Mouse (Mus musculus) 416B (cell line): ENCODE measurements around the gene Mei1.

ENCODE experiments used
- DNase-seq: peaks from one replicate; pipeline ENCODE4 v3.0.0; 2011; ENCODE audit warnings: low read depth

The Mei1 gene

DNA sequence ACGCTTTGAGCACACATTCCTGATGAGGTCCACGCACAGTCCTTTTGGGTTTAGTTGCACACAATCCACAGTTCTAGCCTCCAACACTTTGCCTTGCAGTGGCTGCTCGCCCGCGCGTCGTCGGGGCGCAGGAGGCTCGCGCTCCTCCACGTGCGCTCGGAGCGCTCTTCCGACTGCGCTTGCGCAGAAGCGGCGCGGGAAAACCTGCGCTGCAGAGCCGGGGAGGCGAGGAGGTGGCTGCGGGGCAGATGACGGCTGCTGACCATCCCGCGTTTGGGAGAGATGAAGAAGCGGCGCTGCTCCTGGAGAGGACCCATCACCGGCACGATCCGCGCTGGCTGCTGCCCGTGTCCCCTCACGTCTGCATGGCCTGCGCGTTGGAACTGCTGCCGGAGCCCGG lies at the start of gene Mei1:
TSS of gene Mei1 (plus strand) at position 99 of the 400 bp plus-strand sequence.
- DNase-seq = no peak

DNA sequence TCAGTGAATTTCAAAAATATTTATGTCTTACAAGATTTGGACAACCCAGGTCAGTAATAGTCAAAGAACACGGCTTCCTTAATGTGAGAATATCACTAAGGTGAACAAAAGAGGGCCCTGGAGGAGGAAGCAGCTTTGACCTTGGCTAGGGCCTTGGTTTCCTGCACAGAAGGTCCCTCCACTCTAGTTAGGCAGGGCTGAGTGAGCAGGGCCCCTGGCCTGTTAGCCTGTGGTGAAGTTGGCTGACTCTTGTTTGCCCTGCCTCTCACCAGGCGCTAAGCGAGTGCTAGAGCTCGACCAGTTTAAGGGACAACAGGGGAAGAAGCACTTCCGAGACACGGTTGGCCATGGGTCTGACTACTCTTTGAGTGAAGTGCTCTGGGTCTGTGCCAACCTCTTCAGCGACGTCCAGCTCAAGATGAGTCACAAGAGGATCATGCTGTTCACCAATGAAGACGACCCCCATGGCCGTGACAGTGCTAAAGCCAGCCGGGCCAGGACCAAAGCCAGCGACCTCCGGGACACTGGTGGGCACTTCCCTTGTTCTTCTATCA lies 47.2 kb upstream of the Mei1 start:
- DNase-seq = peak; percentile 99

DNA sequence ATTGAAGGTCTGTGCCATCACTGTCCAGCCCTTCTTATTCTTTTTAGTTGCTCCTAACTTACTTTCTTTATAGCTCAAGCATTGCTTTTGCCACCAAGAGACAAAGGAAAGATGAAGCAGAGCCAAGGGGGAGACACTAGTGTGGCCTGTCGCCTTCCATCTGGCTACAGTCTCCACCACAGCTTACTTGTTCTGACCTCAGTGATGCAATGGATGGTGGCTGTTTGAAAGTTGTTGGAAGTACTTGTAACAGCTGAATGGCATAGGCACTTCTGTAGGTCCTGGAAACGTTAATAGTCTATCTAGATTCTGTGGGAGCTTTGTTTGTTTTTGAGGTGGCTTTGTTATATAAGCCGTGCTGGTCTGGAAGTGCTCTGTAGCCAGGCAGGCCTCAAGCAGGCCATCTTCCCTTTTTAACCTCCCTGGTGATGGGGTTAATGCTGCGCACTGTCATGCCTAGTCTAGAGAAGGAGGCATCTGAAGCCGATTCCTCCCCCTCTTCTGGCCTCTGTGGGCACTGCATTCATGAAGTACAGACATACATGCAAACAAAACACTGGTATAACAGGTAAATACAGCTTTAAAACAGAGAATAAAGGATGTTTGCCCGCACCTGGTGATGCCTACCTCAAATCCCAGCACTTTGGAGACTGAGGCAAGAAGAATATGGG lies 45.7 kb upstream of the Mei1 start:
- peak; percentile 52 for DNase-seq

DNA sequence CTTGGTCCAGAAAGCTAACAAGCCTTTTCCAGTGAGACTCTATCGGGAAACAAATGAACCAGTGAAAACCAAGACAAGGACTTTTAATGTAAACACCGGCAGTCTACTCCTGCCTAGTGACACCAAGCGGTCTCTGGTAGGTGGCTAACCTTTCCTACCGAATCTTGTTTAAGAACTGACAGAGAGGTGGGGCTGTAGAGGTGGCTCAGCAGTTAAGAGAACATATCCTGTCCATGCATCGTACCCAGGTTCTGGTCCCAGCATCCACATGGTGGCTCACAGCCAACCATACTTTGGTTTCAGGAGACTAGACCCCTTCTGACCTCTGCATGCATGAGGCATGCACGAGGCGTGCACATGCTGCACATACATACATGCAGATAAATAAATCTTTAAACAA lies 42.5 kb upstream of the Mei1 start:
- no peak for DNase-seq

DNA sequence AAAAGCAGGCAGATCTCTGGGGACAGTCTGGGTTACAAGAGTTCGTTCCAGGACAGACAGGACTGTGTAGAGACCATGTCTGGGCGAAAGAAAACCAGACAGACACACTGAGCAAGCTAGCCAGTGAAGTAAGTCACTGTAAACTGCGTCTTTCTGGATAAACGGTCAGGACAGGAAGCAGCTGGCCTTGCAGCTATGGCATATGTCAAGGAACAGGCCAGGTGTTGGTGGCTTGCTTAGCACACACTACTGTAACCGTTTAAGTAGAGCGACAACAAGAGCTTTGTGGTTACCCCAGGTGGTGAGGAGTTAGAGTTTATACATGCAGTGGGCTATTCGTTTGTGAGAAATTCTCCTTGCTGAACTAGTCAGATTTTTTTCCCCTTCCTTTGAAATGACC lies 42.1 kb upstream of the Mei1 start:
- DNase-seq = no peak

DNA sequence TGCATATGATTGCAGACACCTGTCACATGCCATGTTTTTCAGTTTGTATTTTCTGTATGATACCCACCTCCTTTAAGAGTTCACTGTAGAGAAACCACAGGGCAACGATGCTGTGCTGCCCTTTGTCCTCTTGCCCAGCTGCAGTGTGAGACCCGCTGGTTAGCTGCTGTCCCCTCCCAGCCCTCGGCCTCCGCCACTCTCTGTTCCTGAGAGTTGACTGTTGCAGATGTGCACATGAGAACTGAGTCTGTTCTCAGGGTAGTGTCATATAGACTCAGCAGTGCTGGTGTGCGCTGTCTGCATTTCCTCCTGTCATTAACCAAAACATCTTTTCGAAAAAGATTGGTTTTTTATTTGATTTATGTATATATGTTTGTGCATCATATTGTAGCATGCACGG lies 37.4 kb upstream of the Mei1 start:
- DNase-seq = no peak

DNA sequence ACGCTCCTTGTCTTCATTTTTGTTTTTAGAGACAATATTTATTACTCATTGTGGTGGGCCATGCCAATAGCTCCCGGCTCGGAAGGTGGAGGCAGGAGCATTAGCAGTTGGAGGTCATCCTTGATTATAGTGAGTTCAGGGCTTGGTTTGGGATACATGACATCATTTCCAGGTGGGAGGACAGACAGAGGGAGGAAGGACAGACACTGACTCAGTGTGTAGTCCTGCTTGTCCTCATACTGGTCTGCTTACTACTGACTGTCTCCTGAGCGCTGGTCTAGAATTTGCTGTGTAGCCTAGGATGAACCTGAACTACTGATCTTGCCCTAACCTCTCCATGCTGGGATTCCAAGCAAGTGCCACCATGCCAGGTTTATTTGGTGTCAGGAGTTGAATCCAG lies 36.0 kb upstream of the Mei1 start, which contains the start of gene Desi1:
TSS of gene Desi1 (minus strand) at position 101 of the 400 bp plus-strand sequence.
- DNase-seq = no peak

DNA sequence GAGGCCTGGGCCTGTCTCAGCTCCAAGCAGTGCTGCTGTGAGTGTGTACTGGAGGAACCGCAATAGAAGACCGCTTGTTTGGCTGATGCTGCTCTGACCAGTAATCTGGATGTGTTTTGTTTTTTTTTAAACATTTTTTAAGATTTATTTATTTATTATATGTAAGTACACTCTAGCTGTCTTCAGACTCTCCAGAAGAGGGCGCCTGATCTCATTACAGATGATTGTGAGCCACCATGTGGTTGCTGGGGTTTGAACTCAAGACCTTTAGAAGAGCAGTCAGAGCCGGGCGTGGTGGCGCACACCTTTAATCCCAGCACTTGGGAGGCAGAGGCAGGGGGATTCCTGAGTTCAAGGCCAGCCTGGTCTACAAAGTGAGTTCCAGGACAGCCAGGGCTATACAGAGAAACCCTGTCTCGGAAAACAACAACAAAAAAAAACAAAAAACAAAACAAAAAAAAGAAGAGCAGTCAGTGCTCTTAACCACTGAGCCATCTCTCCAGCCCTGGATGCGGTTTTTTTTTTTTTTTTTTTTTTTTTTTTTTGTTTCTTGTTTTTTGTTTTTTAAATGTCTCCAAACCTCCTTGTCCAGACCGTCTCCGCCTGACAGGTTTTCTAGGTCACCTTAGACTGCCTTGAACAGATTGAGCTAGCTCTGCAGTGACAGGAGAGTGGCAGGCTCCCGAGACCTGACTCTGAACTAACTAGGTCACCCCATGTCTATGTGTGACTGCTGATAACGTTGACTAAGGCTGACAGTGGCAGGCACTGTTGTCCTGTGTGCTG lies 33.7 kb upstream of the Mei1 start:
- peak; percentile 78 for DNase-seq

DNA sequence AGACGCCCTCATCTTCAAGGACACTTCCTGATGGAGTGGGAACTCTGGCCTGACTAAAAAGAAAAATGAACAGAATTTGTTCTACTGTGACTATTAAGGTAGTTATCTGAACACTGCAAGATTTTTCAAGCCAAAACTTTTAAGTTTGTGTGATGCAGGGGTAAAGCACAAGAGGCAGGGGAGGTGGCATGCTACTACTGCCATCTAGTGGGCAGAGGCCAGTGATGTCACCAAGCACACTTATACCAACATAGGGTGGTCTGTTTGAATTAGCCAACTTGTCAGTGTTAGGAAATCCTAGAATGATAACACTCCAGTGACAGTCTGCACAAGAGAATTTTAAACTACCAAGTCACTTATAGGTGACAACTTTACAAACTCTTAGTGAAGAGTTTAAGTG lies 29.1 kb upstream of the Mei1 start:
- peak; percentile 81 for DNase-seq

DNA sequence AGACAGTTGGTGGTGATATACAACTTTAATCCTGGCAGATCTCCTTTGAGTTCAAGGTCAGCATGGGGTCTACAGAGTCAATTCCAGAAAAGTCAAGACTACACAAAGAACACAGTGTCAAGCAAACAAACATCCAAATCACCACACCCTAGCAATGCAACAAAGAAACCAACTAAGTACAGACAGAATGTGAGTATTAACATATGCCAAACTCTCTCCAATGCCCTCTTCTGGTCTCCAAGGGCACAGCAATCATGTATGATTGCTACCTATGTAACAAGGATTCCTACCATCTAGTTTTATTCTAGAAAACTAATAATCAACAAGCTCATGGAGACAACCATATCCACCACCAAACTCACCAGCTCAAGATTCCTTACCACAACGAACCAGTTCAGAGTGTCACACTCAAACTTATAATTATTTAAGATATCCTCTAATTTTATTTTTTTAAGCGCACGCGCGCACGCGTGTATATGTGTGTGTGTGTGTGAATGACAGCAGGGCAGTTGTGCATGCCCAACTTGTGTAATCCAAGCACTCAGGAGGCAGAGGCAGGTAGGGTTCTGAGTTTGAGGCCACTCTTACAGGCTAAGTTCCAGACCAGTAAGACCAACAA lies 25.5 kb upstream of the Mei1 start:
- peak; percentile 76 for DNase-seq

DNA sequence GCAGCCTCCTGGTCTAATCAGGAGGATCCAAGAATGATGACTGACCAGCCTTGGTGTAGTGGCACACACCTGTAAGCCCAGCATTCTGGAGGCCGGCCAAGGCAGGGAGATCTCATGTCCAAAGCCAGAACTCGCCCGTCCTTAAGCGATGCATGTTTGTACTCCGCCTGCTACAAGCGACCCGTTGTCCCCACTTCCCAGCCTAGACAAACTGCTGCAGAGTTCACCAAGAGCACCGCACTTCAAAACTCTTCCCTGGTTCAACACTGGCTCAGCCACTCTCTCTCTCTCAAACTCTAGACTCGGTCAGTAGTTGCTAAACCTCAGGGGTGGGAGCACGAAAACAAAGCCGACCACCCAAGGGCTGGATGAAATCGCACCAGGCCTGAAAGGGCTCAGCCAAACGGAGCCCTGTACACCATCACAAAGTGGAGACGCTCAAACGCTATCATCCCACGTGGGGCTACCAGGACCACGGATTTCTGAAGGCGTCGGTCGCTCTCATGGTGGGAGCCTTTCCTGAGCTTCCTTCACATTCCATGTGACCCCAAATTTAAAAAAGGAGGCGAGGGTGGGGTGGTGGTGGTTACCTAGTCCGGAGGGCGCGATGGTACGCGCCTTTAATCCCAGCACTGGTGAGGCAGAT lies 23.4 kb upstream of the Mei1 start:
- DNase-seq = peak; percentile 51

DNA sequence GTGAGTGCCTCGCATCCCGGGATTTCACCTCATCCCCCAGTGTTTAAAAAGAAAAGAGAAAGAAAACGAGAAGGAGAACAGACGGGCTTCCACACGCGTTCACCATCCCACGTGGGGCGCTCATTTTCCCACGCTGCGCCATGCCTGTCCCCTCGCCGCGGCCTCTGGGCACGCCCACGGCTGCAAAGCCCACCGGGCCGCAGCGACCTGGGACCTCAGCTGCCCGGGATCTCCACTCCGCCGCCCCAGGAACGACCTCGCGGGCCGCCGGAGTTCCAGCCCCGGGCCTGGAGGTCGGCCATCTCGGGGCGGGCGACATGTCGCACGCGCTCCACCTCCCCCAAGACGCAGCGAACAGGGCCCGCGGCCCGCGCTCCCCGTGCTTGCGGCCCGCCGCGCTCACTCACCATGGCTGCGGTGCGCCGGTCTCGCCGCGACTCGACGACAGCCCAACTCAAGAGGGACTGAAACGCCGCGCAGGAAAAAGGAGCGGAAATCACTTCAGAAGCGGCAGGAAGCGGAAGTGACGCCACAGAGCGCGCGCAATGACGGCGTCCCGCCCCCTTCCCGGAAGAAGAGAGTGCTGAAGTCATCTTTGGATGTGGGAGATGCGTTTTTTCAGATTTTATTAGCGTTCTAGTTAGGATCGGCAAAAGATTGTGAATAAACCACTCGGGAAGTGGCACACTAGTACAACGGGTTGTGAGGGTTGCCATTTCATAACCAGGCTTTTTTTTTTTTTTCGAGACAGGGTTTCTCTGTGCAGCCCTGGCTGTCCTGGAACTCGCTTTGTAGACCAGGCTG lies 22.5 kb upstream of the Mei1 start, which contains the start of gene Snu13:
TSS of gene Snu13 (minus strand) at position 519 of the 804 bp plus-strand sequence.
- DNase-seq = peak; percentile 90

DNA sequence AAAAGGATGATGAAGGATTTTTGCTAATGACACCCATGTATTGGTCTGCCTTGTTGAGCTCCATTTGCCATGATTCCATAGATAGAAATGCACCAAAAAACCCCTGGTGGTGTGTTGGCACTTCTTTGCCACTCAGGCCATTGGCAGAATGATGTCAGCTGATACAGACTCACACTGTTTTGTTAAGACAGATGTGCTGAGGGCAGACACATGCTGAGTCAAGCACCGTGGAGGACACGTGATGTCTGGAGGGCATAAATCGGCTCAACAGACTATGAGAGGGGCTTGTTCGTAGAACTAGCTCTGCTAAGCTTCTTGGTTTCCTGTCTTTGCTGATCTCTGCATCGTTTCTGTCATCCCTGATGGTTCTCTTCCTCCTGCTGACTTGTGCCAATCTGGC lies 17.3 kb upstream of the Mei1 start:
- no peak for DNase-seq

DNA sequence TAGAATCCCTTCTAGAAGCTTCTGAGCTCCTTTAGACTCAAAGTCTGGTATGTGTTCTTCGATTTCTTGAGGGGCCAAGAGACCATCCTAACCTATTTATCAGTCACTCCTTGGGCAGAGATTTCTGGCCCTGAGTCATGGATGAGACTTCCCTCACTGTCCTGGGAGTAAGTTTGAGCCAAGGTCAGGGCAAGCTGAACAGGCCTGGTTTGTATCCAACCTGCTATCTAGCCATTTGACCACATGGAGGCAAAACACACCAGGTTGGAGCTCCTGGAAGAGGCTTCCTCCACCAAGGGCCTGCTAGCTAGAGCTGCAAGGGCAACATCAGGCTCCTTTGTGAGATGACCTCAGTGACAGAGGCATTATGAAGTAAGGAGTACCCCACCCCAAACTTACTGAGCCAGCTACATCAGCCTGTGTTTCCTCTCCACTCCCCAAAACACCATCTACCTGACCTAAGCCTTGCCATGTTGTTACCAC lies 11.0 kb upstream of the Mei1 start, which contains the start of gene 4930407I10Rik:
TSS of gene 4930407I10Rik (plus strand) at position 433 of the 483 bp plus-strand sequence.
- DNase-seq = no peak

DNA sequence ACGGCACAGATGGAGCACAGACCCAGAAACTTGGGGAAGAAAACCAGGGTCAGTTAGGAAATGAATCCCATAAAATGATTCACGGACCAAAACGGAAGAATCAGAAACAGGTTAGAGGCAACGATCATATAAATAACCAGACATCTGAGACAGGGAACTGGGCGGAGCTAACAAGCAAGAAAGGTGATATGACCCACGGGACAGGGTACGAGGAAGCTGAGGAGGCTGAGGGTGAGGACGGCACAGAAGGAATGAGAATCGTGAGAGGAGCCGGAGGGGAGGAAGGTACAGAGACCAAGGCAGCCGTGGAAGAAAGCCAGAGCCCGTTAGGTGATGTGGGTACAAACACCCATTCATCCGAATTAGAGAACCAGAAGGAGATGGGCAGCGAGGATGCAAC lies 5.9 kb upstream of the Mei1 start:
- no peak for DNase-seq

DNA sequence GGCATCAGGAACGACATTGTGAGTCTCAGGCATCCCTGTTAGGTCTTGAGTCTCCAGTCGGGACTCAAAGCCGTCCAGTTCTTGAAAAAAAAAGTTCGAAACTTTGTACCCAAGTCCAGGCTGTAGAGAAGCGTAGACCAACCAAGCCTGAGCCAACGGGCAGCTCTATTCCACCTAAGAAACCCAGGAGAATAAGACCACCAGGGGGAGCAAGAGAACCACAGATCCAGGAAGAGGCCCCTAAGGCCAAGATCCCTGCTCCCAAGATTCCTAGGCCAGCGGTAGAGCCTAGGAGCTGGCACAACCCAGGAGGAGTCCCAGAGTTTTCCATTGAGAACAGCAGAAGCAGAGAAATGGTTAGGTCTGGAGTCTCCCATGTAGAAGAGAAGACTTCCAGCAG lies 4.3 kb upstream of the Mei1 start:
- DNase-seq = peak; percentile 75

DNA sequence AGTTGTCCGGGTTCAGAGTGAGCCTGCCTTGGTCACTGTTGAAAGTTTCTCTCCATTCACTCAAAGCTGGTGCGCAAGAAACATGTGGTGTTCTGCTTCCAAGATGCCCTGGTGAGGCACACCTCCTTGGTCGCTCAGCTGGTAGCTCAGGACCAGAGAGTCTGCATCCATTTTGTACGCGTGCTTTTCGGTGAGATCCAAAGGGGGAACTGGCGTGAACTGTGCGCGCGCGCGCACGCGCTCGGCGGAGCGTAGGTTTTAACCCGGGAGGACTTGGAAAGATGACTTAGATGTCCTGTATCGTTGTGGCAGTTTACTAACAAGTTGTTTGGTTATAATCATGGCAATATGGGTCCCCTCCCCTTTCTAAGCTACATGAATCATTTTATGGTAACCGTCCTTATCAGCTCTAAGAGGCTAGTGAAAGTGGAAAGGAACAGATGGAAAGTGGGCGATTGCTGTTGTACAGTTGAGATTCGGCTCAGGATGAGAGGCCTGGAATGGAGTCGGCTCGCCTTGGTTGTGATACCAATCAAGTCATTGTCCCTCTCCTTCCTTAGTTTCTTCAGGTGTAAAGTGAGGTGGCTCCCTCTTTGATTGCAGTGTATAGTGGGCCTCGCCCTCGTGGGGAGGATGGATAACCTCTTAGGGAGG lies 2.1 kb downstream of the Mei1 start:
- no peak for DNase-seq

DNA sequence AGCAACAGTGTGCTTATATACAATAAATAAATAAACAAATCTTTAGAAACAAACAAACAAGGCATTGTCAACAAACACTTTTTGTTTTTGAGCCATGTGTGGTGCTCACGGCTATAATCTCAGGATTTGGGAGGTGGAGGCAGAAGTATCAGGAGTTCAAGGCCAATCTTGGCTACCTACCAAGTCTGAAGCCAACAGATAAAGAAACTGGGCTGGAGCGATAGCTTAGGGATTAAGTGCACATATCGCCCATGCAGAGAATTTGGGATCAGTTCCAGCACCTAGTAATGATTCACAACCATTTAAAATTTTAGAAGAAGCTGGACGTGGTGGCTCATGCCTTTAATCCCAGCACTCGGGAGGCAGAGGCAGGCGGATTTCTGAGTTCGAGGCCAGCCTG lies 3.7 kb downstream of the Mei1 start:
- no peak for DNase-seq

DNA sequence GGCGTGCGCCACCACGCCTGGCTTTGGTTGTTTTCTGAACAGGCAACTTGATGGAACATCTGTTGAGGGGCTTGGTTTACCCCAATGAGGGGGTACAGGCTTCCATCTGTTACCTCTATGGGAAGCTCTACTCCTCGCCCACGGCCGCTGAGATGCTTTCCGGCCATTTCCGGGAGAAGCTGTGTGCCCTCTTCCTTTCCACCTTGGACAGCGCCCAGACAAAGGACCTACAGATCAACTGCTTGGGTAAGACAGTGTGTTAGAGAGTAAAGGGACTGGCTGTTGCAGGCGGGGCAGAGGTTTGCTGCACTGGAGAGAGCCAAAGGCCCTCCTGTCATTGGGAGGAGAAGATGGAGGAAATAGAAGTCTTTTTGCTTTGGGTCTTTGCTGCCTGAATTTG lies 10.1 kb downstream of the Mei1 start:
- peak; percentile 26 for DNase-seq

DNA sequence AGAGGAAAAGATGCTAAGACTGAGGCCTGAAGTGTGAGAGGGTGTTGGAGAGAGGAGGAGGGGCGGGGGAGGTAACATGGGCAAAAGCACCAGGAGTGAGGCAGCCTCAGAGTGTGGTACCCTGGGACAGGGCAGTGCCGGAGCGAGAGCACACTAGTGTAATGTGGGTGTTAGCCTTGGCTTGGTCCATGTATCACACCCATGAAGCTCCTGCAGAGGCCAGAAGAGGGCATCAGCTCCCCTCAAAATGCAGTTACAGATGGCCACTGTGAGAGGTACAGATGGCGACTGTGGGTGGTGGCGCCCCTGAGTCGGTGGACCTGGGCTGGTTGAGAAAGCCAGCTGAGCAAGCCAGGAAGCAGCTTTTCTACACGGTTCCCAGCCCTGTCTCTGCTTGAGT lies 11.4 kb downstream of the Mei1 start:
- DNase-seq = peak; percentile 70

DNA sequence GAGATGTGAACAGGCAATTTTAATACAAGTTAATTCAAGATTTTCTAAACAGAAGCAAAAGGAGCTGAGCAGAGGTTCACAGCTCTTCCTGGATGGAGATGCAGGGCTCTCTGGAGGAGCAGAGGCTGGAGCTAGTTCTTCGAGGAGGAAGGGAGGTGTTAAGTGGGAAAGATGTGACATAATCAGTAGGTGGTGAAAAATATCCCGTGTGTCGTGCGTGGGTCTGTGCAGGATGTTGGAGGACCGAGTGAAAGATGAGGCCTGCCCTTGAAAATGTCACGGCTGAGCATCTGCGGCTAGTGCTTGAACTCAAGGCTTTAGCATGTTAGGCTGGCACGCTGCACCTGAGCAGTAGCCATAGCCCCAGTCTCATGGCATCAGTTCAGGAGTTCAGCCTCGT lies 15.8 kb downstream of the Mei1 start:
- DNase-seq = no peak
